Mouse (Mus musculus) c-Kit-positive CD71-negative TER-119-negative erythroid progenitor cells, embryonic 14.5 days (primary cell): ENCODE results near the gene Tada2a.

Experiments
- DNase-seq: peaks from one replicate; pipeline ENCODE4 v3.0.0-alpha.2; 2013; ENCODE audit warnings: low read depth

Gene Tada2a

GRCm38 (mm10) chr11:84128943-84129798, at the start of gene Tada2a, which contains the start of gene Acaca:
TSS of gene Tada2a (minus strand) at chr11:84129600.
TSS of gene Acaca (plus strand) at chr11:84129672.
- peak; percentile 55 for DNase-seq

- no peak for DNase-seq
Observed at GRCm38 (mm10) chr11:84178571-84178970, 49.2 kb upstream of the Tada2a start.

GRCm38 (mm10) chr11:84172539-84173435, 43.4 kb upstream of the Tada2a start:
- no peak for DNase-seq

DNA sequence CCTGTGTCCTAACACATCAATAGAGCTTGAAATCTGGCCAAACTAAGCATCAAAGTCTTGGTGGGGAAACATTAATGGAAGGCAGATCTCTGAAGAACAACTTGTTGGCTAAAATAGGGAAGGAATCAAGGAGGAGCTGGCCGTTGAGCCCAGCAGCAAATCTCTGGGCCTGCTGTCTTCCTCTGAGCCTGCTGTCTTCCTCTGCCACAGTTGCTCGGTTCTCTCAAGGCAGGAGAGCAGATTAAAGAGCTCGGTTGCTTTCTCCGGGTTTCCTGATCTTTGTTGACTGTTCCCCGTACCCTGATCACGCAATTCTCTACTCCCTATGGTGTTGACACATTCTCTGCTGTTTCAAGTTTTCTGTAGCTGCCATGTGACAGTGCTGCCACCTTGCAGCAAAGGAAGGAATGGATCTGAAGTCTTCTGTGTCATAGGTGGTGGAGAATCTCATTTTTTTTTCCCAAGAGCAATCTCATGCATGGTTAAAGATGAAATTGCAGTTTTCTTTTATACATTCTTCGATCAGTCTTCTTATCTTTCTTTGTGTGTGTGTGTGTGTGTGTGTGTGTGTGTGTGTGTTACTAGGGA, 39.4 kb upstream of the Tada2a start:
- peak; percentile 48 for DNase-seq

DNA sequence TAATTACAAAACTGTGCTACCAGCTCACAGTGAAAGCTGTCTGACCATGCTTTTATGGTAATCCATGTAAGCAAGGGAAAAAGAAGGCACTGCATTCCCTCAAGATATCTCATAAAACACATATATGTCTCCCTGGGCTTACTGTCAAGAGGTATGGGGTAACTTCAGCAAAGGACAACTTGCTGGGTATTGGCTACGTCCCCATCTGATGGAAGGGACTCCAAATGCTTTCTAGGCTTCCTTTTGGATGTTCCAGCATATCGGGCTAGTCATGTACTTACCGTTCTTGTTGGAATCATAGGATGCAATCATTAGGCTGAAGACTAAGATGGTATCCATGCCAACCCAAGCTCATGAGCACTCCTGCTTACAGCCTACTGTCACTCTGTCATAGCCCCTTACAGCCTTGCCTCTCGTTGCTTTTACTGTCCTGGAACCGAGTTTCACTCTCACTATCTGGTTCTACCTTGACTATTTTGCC, 37.7 kb upstream of the Tada2a start, which contains the start of gene Gm11437:
Gm11437 (minus strand) TSS at position 431 of the 481 bp plus-strand sequence.
- DNase-seq, result no peak

DNA sequence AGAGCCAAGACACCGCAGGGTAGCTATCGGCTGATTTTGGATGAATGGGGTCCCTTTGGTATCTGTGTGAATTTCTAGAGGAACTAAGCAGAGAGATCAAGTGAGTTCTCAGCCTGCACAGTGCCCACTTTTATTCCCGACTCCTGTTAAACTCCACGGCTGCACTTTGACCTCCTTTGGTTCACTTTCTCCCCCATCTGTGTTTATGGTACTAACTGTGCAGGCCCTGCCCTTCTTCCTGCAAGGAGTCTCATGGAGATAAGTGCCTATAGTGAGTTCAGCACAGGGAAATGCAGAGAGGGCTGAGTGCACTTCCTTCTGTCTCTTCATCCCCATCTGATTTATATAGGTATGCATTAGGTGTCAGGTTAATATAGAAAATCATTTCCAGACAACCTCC, 35.2 kb upstream of the Tada2a start:
- no peak for DNase-seq

DNA sequence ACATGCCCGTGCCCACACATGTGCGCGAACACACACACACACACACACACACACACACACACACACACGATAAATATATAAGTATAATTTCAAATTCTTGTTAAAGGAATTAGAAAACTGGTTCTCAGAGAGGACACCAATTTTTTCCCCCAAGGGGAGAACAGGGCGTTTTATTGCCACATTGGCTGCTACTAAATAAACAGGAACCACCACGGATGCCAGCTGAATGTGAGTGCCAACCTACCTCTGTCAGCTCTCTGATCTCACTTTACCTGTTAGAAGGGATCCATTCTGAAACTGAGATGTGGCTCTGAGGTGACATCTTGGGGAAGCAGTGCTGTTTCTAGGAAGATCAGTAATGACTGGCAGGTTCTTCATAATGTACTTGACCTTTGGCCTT, 34.7 kb upstream of the Tada2a start:
- no peak for DNase-seq

DNA sequence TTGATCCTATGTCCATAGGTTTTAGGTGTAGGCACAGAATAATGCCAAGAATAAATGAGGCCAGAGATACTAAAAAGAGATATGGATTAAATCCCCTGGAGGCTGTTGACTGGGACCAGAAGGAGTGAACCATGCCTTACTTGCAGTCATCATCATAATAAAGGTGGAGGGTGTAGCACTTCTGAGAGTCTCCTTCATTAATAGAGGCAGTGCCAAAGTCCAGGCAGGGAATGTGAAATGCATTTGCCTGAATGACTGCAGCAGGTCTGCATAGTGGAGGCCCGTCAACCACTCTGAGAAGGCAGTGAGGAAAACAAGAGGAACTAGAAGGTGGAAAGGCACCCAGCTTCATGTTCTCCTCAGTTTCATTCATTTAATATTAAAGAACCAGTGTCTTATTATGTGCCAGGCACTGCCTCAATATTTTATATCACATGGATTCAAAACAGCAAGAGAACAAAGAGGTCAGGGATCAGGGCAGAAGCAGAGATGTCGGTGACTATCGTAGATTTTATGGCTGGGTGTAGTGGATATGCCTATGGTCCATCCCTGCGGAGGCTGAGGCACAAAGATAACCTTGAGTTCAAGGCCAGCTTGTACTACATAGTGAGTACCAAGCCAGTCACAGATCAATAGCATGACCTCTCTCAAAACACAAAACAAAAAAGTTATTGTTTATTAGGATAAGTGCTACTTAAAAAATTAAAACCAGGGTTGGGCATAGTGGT, 27.3 kb upstream of the Tada2a start:
- no peak for DNase-seq

DNA sequence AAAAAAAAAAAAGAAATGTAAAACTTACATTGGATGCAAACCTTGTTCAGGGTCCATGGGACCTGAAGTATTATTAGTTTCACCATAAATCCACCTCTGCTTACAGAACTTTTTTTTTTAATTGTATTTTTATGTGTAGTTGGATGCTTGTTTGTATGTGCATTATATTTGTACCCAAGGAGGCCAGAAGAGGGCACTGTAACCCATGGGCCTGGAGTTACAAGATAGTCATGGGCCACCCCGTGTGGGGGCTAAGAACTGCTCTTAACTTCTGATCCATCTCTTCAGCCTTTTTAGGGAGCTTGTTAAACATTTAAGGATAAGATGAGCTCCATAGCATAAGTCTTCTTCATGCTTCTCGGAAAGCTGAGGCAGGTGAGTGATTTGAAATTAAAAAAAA, 21.5 kb upstream of the Tada2a start:
- DNase-seq, result peak; percentile 25

DNA sequence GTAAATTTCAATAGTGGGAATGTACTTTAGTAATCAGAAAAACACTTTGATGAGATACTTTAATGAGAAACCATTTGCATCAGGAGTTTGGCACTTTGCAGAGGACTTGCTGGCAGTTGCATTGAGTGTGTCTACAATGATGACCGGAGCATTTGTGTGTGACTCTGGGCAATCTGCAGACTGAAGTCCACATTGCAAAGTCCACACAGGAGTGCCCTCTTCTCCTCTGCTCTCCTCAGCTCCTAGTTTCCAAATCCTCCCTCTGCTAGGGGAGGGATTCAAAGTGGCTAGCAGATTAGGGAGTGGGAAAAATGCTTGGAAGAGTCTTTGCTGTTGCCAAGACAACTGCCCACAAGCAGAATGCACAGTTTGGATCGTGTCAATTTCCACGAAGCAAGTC, 16.7 kb upstream of the Tada2a start:
- DNase-seq, result no peak

DNA sequence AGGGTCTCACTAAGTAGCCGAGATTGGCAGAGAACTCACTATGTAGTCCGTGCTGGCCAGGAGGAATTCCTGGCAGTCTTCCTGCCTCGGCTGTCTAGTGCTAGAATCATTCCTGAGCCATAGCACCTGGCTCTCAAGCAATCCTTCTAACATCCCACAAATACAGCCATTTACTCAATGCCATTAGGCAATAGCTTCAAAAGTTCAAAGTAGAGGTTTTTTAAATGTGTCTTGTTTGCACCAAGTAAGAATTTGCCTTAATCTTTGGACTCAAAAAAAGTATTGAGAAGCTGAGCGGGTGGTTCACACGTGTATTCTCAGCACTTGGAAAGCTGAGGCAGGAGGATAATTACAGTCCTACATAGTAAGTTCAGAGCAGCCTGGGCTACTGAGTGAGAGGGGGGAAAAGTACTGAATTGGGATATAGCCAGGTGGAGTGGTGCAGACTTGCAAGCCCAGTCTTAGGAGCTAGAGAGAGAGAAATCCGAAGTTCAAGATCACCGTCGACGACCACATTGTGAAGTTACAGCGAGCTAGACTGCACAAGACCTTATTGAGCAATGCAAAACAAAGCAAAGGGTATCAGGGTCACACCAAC, 15.9 kb upstream of the Tada2a start:
- DNase-seq, result no peak

DNA sequence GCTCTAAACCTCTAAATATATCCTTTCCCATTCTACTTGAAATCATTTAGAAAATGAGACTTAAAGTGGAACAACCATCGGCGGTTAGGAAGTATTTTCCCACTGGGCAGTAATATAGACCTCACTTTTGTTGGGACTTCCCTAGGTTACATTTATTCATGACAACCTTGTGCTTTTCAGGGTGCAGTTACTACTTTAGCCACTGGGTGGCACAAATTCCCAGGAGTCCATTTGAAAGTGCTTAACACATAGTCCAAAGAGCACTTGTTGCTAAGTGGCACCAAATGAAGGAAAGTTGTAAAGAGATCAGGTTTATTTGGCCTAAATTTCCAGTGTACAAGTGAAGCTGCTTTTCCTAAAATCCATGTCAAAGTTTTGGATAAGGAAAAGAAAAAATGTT, 12.4 kb upstream of the Tada2a start:
- peak; percentile 74 for DNase-seq

GRCm38 (mm10) chr11:84136453-84136852, 7.1 kb upstream of the Tada2a start:
- no peak for DNase-seq

DNA sequence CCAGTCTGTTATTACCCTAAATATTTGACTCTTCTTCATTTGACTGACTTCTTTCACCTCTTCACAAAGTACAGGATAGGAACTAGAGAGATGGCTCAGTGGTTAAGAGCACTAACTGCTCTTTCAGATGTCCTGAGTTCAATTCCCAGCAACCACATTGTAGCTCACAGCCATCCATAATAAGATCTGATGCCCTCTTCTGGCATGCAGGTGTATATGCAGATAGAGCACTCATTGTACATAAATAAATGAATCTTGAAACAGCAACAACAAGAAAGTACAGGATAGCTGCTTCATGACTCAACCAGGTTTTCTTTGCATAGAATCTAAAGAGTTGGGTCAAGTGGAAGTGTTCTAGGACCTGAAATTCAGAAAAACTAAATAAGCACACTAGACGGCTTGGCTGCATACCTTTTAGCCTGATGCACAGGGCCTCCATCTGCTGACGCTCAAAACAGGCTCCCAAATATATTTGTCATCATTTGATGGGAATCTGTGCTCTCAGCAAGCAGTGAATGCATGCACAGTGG, 5.0 kb upstream of the Tada2a start:
- no peak for DNase-seq

DNA sequence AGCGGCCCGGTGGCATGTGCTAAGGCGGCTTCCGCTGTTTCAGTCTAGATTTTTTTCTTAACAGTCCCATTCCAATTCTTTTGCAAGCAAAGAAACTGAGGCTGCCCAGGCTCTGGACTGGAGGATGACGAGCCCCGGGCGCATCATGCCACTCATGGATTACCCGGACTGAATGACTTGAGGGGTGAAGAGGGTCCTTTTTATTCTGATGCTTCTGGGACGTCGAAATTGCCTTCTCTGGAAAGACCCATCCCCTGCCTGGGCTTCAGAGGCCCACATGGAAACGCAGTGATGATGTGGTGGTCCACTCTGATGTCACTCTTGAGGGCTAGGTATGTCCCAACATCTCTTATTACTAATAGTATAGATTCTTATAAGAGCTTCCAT, 392 bp upstream of the Tada2a start:
- DNase-seq, result no peak

DNA sequence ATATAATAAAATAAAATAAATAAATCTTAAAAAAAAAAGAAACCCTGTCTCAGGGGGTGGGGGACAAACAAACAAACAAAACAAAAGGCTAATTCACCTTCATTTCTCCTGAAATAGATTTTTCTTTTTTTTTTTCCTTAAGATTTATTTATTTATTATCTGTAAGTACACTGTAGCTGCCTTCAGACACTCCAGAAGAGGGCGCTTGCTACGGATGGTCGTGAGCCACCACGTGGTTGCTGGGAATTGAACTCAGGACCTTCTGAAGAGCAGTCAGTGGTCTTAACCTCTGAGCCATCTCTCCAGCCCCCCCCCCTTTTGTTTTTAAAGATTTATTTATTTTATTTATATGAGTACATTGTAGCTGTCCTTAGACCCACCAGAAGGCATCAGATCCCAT, 1.4 kb downstream of the Tada2a start:
- DNase-seq, result no peak

- no peak for DNase-seq
Observed at GRCm38 (mm10) chr11:84121051-84121956, 8.1 kb downstream of the Tada2a start.

GRCm38 (mm10) chr11:84117431-84117830, 12.0 kb downstream of the Tada2a start:
- no peak for DNase-seq

DNA sequence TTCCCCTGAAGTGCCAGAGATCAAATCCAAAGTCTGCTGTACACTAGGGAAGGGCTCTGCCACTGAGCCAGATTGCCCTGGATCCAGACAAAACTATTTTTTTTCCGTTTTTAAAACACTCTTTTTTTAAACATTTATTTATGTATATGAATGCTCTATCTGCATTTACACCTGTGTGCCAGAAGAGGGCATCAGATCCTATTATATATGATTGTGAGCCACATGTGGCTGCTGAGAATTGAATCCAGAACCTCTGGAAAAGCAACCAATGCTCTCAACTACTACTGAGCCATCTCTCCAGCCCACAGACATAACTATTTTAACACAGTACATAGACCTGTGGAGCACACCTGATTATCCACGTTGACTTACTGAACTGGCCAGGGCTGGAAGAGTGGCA, 13.2 kb downstream of the Tada2a start:
- no peak for DNase-seq

- DNase-seq, result no peak
Observed at GRCm38 (mm10) chr11:84115646-84116045, 13.8 kb downstream of the Tada2a start.
